Mouse (Mus musculus): ENCODE data around the gene Irak3.

GRCm38 (mm10) chr10:120128601-120129277 lies 73.2 kb downstream of the Irak3 start:
- TF ChIP-seq POLR2A (IDR thresholded peaks at IDR 0.05; ENCODE audit: low read depth, low read length), result no peak
- TF ChIP-seq CTCF (IDR thresholded peaks at IDR 0.05; ENCODE audit: extremely low read depth, insufficient read depth, insufficient read length, insufficient replicate concordance), result no peak

Measured in spleen, adult 2 months (tissue).